Mouse (Mus musculus): ENCODE results near the gene Evc2.

Gene Evc2

GRCm38 (mm10) chr5:37338288-37338687 lies at the start of gene Evc2:
Gene Evc2 (plus strand): TSS chr5:37338499.
- in situ Hi-C loops (cut with MboI; ENCODE audit: unreplicated experiment in 2 of 2), result no loop called here

GRCm38 (mm10) chr5:37289236-37289635 lies 49.1 kb upstream of the Evc2 start:
- in situ Hi-C loops (cut with MboI; ENCODE audit: unreplicated experiment in 2 of 2), result loop anchor here in 1 of 2 experiments (10.0 to 25.0 kb wide), 2 partner anchors 444 to 1323 kb away; no protein-coding TSS in a partner anchor

- in situ Hi-C loops (cut with MboI; ENCODE audit: unreplicated experiment in 2 of 2), result loop anchor here (5.0 to 25.0 kb wide), 3 partner anchors 344 to 1321 kb away; no protein-coding TSS in a partner anchor
These were observed 47.3 kb upstream of the Evc2 start for GRCm38 (mm10) chr5:37290983-37291382.

- in situ Hi-C loops (cut with MboI; ENCODE audit: unreplicated experiment in 2 of 2), result loop anchor here (5.0 to 25.0 kb wide), 3 partner anchors 791 to 1316 kb away; no protein-coding TSS in a partner anchor
These were observed 41.6 kb upstream of the Evc2 start for GRCm38 (mm10) chr5:37296717-37297116.

GRCm38 (mm10) chr5:37298370-37298769 lies 39.9 kb upstream of the Evc2 start:
- in situ Hi-C loops (cut with MboI; ENCODE audit: unreplicated experiment in 2 of 2), result loop anchor here (5.0 to 25.0 kb wide), 3 partner anchors 789 to 1314 kb away; no protein-coding TSS in a partner anchor

- in situ Hi-C loops (cut with MboI; ENCODE audit: unreplicated experiment in 2 of 2), result no loop called here
These were observed 28.3 kb upstream of the Evc2 start for GRCm38 (mm10) chr5:37310026-37310425.

- in situ Hi-C loops (cut with MboI; ENCODE audit: unreplicated experiment in 2 of 2), result no loop called here
These were observed 25.1 kb upstream of the Evc2 start for GRCm38 (mm10) chr5:37312980-37313722.

- in situ Hi-C loops (cut with MboI; ENCODE audit: unreplicated experiment in 2 of 2), result no loop called here
These were observed 19.6 kb upstream of the Evc2 start for GRCm38 (mm10) chr5:37318715-37319114.

GRCm38 (mm10) chr5:37320174-37320573 lies 18.1 kb upstream of the Evc2 start:
- in situ Hi-C loops (cut with MboI; ENCODE audit: unreplicated experiment in 2 of 2), result no loop called here

- in situ Hi-C loops (cut with MboI; ENCODE audit: unreplicated experiment in 2 of 2), result no loop called here
These were observed 17.5 kb upstream of the Evc2 start for GRCm38 (mm10) chr5:37320761-37321160.

GRCm38 (mm10) chr5:37326675-37327074 lies 11.6 kb upstream of the Evc2 start:
- in situ Hi-C loops (cut with MboI; ENCODE audit: unreplicated experiment in 2 of 2), result no loop called here

GRCm38 (mm10) chr5:37330449-37331132 lies 7.7 kb upstream of the Evc2 start:
- in situ Hi-C loops (cut with MboI; ENCODE audit: unreplicated experiment in 2 of 2), result no loop called here

- in situ Hi-C loops (cut with MboI; ENCODE audit: unreplicated experiment in 2 of 2), result no loop called here
These were observed 7.2 kb upstream of the Evc2 start for GRCm38 (mm10) chr5:37331133-37331505.

GRCm38 (mm10) chr5:37332066-37332465 lies 6.2 kb upstream of the Evc2 start:
- in situ Hi-C loops (cut with MboI; ENCODE audit: unreplicated experiment in 2 of 2), result no loop called here

- in situ Hi-C loops (cut with MboI; ENCODE audit: unreplicated experiment in 2 of 2), result no loop called here
These were observed 3.2 kb upstream of the Evc2 start for GRCm38 (mm10) chr5:37335061-37335460.

- in situ Hi-C loops (cut with MboI; ENCODE audit: unreplicated experiment in 2 of 2), result no loop called here
These were observed 1.7 kb upstream of the Evc2 start, which contains the start of gene Evc for GRCm38 (mm10) chr5:37336485-37337105. Gene Evc (minus strand): TSS chr5:37336894.

- in situ Hi-C loops (cut with MboI; ENCODE audit: unreplicated experiment in 2 of 2), result no loop called here
These were observed 603 bp upstream of the Evc2 start for GRCm38 (mm10) chr5:37337696-37338095.

GRCm38 (mm10) chr5:37343962-37344361 lies 5.7 kb downstream of the Evc2 start:
- in situ Hi-C loops (cut with MboI; ENCODE audit: unreplicated experiment in 2 of 2), result no loop called here

- in situ Hi-C loops (cut with MboI; ENCODE audit: unreplicated experiment in 2 of 2), result no loop called here
These were observed 13.5 kb downstream of the Evc2 start for GRCm38 (mm10) chr5:37351791-37352190.

GRCm38 (mm10) chr5:37354385-37354784 lies 16.1 kb downstream of the Evc2 start:
- in situ Hi-C loops (cut with MboI; ENCODE audit: unreplicated experiment in 2 of 2), result no loop called here

GRCm38 (mm10) chr5:37356027-37356426 lies 17.7 kb downstream of the Evc2 start:
- in situ Hi-C loops (cut with MboI; ENCODE audit: unreplicated experiment in 2 of 2), result no loop called here

All from v-Abl transformed pro-B cells (cell line).